Comparison of ENCODE assay signal across 30 mouse cellular contexts in the genomic region with DNA sequence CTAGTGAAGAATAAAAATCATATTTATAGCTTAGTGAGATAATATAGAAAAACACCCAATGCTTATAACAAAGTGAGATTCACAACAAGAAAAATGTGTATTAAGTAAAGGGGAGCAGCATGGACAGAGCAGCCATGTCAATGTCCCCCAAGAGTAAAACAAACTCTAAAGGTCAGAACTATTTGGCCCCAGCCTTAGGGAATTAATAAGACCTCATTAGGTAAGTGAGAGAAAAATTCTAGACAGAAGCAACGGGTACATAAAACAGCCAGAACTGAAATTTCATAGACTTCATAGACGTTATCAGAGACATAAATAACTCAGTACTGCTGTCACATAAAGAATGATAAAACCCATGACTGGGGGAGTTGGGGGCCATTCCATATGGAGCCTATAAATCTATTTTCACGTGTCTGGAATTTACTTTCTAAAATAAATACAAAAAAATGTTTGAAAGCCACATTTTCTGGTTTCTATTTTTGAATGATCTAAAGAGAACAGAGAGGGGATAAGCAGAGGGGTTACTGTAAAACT.
DNase-seq lines count a peak whose midpoint lies in the region; ATAC-seq and TF ChIP-seq lines count a peak whose summit lies in the region.
"Had no signal": no experiment of that assay in that cellular context is flagged by ENCODE, and none has a peak within 500 bp of the region (broad histone marks: within the 10 kb centered on the region; RNA-seq: fewer than 3 reads in every experiment).

No protein-coding gene starts in this region.

- no peak for TF ChIP-seq CTCF in kidney, postnatal 0 days (IDR thresholded peaks at IDR 0.05; ENCODE audit: low read depth)
- no peak for TF ChIP-seq CTCF in embryonic fibroblast, embryonic 13.5 days (IDR thresholded peaks at IDR 0.05; ENCODE audit: borderline replicate concordance, insufficient read depth, low read length)

- no peak for TF ChIP-seq POLR2A in embryonic fibroblast, embryonic 13.5 days (IDR thresholded peaks at IDR 0.05; ENCODE audit: low read depth, low read length)

- no peak overlapping the region for H3K4me3 ChIP-seq in heart, embryonic 13.5 days
- H3K4me3 ChIP-seq in kidney, postnatal 0 days (replicated peaks; ENCODE audit: low read depth, low read length): no peak overlapping the region
- H3K4me3 ChIP-seq in embryonic fibroblast, embryonic 13.5 days (ENCODE audit: insufficient read depth, low read length): no peak overlapping the region
- H3K4me3 ChIP-seq: embryonic facial prominence, embryonic 15.5 days; hindbrain, embryonic 10.5 days; hindbrain, embryonic 15.5 days; limb, embryonic 15.5 days; liver, embryonic 13.5 days had no signal

- no peaks in the 10 kb centered on the region for H3K36me3 ChIP-seq in heart, embryonic 13.5 days
- no peaks in the 10 kb centered on the region for H3K36me3 ChIP-seq in kidney, postnatal 0 days (ENCODE audit: insufficient read depth, low read length)
- H3K36me3 ChIP-seq: embryonic facial prominence, embryonic 15.5 days; hindbrain, embryonic 10.5 days; hindbrain, embryonic 15.5 days; limb, embryonic 15.5 days; liver, embryonic 13.5 days had no signal

- H3K9me3 ChIP-seq in heart, embryonic 13.5 days: no peaks in the 10 kb centered on the region
- H3K9me3 ChIP-seq in kidney, postnatal 0 days (replicated peaks; ENCODE audit: low read length): no peaks in the 10 kb centered on the region
- H3K9me3 ChIP-seq: embryonic facial prominence, embryonic 15.5 days; hindbrain, embryonic 10.5 days; hindbrain, embryonic 15.5 days; limb, embryonic 15.5 days; liver, embryonic 13.5 days had no signal

- DNase-seq in heart, adult 9 months (ENCODE audit: low spot score in 2 of 2): no peak
- peak; percentile 74 for DNase-seq in kidney, postnatal 0 days (ENCODE audit: low spot score)
- no peak for DNase-seq in kidney, adult 9 months
- peak; percentile 61 for DNase-seq in forelimb bud, embryonic 11.5 days (ENCODE audit: low read depth, low spot score)
- no peak for DNase-seq in urinary bladder, postnatal 4 days (ENCODE audit: low spot score in 2 of 2)
- DNase-seq: adrenal gland, adult 2 months; B cell, adult 2 months; cerebellum, adult 2 months; cerebellum, postnatal 14 days; gastrocnemius, postnatal 25 days; heart, adult 11 months; heart, postnatal 14 days; kidney, adult 8-10 months; liver, embryonic 13.5 days; lung, adult 2 months; lung, postnatal 36 days; right cerebral cortex, postnatal 25 days; thymus, adult 18-20 months; thymus, postnatal 25 days had no signal

- no peak overlapping the region for H3K9ac ChIP-seq in heart, embryonic 13.5 days
- H3K9ac ChIP-seq in kidney, postnatal 0 days (ENCODE audit: low read depth, low read length): no peak overlapping the region
- H3K9ac ChIP-seq: embryonic facial prominence, embryonic 15.5 days; hindbrain, embryonic 15.5 days; limb, embryonic 15.5 days; liver, embryonic 13.5 days had no signal

- peak overlapping the region; percentile 82 for H3K27ac ChIP-seq in heart, embryonic 13.5 days (replicated peaks)
- H3K27ac ChIP-seq in kidney, postnatal 0 days: no peak overlapping the region
- H3K27ac ChIP-seq in embryonic fibroblast, embryonic 13.5 days (ENCODE audit: insufficient read depth, low read length): peak overlapping the region; percentile 98
- H3K27ac ChIP-seq: embryonic facial prominence, embryonic 15.5 days; hindbrain, embryonic 10.5 days; hindbrain, embryonic 15.5 days; liver, embryonic 13.5 days had no signal

- H3K27me3 ChIP-seq in heart, embryonic 13.5 days (replicated peaks): no peaks in the 10 kb centered on the region
- H3K27me3 ChIP-seq in kidney, postnatal 0 days (ENCODE audit: insufficient read depth, low read length): no peaks in the 10 kb centered on the region
- H3K27me3 ChIP-seq: embryonic facial prominence, embryonic 15.5 days; hindbrain, embryonic 15.5 days; limb, embryonic 15.5 days; liver, embryonic 13.5 days had no signal

- 45% methylated on average over 3 of the region's 3 CpGs for WGBS in heart, embryonic 13.5 days
- 47% methylated on average over 3 of the region's 3 CpGs for WGBS in kidney, postnatal 0 days

- peaks cover 27% of the 10 kb centered on the region for H3K4me1 ChIP-seq in heart, embryonic 13.5 days
- H3K4me1 ChIP-seq in kidney, postnatal 0 days (replicated peaks; ENCODE audit: insufficient read depth, low read length): no peaks in the 10 kb centered on the region
- H3K4me1 ChIP-seq in embryonic fibroblast, embryonic 13.5 days (ENCODE audit: control insufficient read depth, insufficient read depth, low read length): peaks cover 10% of the 10 kb centered on the region
- H3K4me1 ChIP-seq: hindbrain, embryonic 15.5 days; liver, embryonic 13.5 days had no signal

- ATAC-seq in heart, embryonic 13.5 days (ENCODE audit: extremely low read depth, insufficient number of reproducible peaks, low FRiP score, low TSS enrichment): no peak
- no peak for ATAC-seq in kidney, postnatal 0 days (replicated peaks; ENCODE audit: low FRiP score, low read depth)
- ATAC-seq: activated CD4-positive, CD25-positive, alpha-beta regulatory T cell, adult 4 months; forebrain, embryonic 14.5 days; intestine, embryonic 16.5 days; midbrain, embryonic 16.5 days had no signal

- H3K4me2 ChIP-seq in heart, embryonic 13.5 days: no peak overlapping the region
- no peak overlapping the region for H3K4me2 ChIP-seq in kidney, postnatal 0 days (ENCODE audit: low read length)
- H3K4me2 ChIP-seq: embryonic facial prominence, embryonic 15.5 days; hindbrain, embryonic 15.5 days; limb, embryonic 15.5 days; liver, embryonic 13.5 days; midbrain, embryonic 11.5 days had no signal

Comparison
In these comparisons a context has a peak if more than half of its experiments do, and no peak if none do; other contexts are left out.
1. DNase-seq: peak in kidney, postnatal 0 days (single experiment) and forelimb bud, embryonic 11.5 days (single experiment); none in heart, adult 9 months (0 of 2), kidney, adult 9 months (single experiment) and urinary bladder, postnatal 4 days (0 of 2).